Mouse (Mus musculus) cerebellum, adult 2 months (tissue): ENCODE measurements around the gene Camkmt. TPM values are rescaled to one million over a fixed set of nuclear protein-coding genes. Genes with fewer than 3 reads are reported as not detected.

ENCODE experiments used
- DNase-seq, 2 experiments: peaks; one replicate each; pipeline ENCODE4 v3.0.0; 2021
- H3K27ac ChIP-seq: fragments of 200-500 bp; 2 replicates; pipeline ENCODE4 v1.5.1; 2012; ENCODE audit warnings: low read length, control low read depth, inconsistent platforms; ENCODE audit not compliant: insufficient read depth
- H3K27me3 ChIP-seq: fragments of 200-500 bp; 2 replicates; pipeline ENCODE4 v1.6.1; 2012; ENCODE audit warnings: inconsistent platforms, mild to moderate bottlenecking, low read length, moderate library complexity; ENCODE audit not compliant: control insufficient read depth, insufficient read depth
- H3K4me1 ChIP-seq: fragments of 200-500 bp; 2 replicates; pipeline ENCODE4 v1.6.1; 2011; ENCODE audit warnings: low read length; ENCODE audit not compliant: control insufficient read depth, insufficient read depth
- H3K4me3 ChIP-seq: fragments of 200-500 bp; replicated peaks from 2 replicates; pipeline ENCODE3; 2011; ENCODE audit warnings: mild to moderate bottlenecking, low read depth, low read length, control low read depth; ENCODE audit not compliant: insufficient read depth
- CTCF ChIP-seq: fragments of 200-500 bp; IDR thresholded peaks from 2 replicates; pipeline ENCODE4 v1.5.1; 2011; ENCODE audit warnings: low read depth, mild to moderate bottlenecking, control low read depth, low read length, moderate library complexity, borderline replicate concordance; ENCODE audit not compliant: insufficient read depth
- POLR2A ChIP-seq: fragments of 200-500 bp; IDR thresholded peaks from 2 replicates; pipeline ENCODE4 v1.6.1; 2011; ENCODE audit warnings: low read length, control low read depth, borderline replicate concordance; ENCODE audit not compliant: insufficient read depth
- WGBS: fragments of 180-500 bp; shearing (Covaris S2); methylation state at CpG from one replicate; pipeline ENCODE4 v1.1.7; 2018; 5-methylcytosine and 5-hydroxymethylcytosine counted together
- polyA plus RNA-seq: library from polyadenylated mRNA; depleted of rRNA; stranded (reverse); fragments of >200 nt; gene quantifications from 2 replicates; pipeline ENCODE4 v1.2.3, GENCODE M21; 2012

Gene Camkmt
- polyA plus RNA-seq, 1 experiment, result 6.6 TPM

- Histone ChIP-seq H3K27ac (no peak overlapping the region), H3K4me3 (no peak overlapping the region), H3K4me1 (no peaks in the 10 kb centered on the region), H3K27me3 (no peaks in the 10 kb centered on the region)
- TF ChIP-seq CTCF, result no peak
- TF ChIP-seq POLR2A, result no peak
- 61% methylated on average over 8 of the region's 8 CpGs for WGBS
- no peak for DNase-seq
These were observed 229.5 kb downstream of the Camkmt start for GRCm38 (mm10) chr17:85319779-85320300.

- Histone ChIP-seq H3K4me3 (no peak overlapping the region), H3K4me1 (no peaks in the 10 kb centered on the region), H3K27ac (no peak overlapping the region), H3K27me3 (no peaks in the 10 kb centered on the region)
- DNase-seq, result no peak
- 92% methylated on average over 10 of the region's 10 CpGs for whole genome bisulfite sequencing
- TF ChIP-seq CTCF (no peak), POLR2A (no peak)
These were observed 238.5 kb downstream of the Camkmt start for GRCm38 (mm10) chr17:85328901-85329300.

- Histone ChIP-seq H3K4me3 (no peak overlapping the region), H3K27ac (no peak overlapping the region), H3K4me1 (no peaks in the 10 kb centered on the region), H3K27me3 (no peaks in the 10 kb centered on the region)
- TF ChIP-seq POLR2A, result no peak
- TF ChIP-seq CTCF, result no peak
- 93% methylated on average over 10 of the region's 10 CpGs for WGBS
- no peak for DNase-seq
These were observed 245.1 kb downstream of the Camkmt start for GRCm38 (mm10) chr17:85335464-85335863.

GRCm38 (mm10) chr17:85337666-85338065 lies 247.3 kb downstream of the Camkmt start:
- Histone ChIP-seq H3K4me1 (peaks cover 4% of the 10 kb centered on the region), H3K27me3 (no peaks in the 10 kb centered on the region), H3K4me3 (no peak overlapping the region), H3K27ac (no peak overlapping the region)
- peak; percentile 36 to 61 for DNase-seq
- TF ChIP-seq POLR2A (no peak), CTCF (no peak)
- 45% methylated on average over 7 of the region's 7 CpGs for WGBS

- Histone ChIP-seq H3K4me1 (peaks cover 6% of the 10 kb centered on the region), H3K27me3 (no peaks in the 10 kb centered on the region), H3K4me3 (no peak overlapping the region), H3K27ac (no peak overlapping the region)
- 57% methylated on average over 18 of the region's 18 CpGs for WGBS
- TF ChIP-seq CTCF (no peak), POLR2A (no peak)
- no peak for DNase-seq
These were observed 250.9 kb downstream of the Camkmt start for GRCm38 (mm10) chr17:85341134-85341700.

- DNase-seq, result peak in 1 of 2 experiments; percentile 58
- no peak overlapping the region for H3K4me3 ChIP-seq
- peaks cover 14% of the 10 kb centered on the region for H3K4me1 ChIP-seq
- 36% methylated on average over 5 of the region's 5 CpGs for WGBS
- H3K27ac ChIP-seq, result no peak overlapping the region
- H3K27me3 ChIP-seq, result no peaks in the 10 kb centered on the region
- TF ChIP-seq POLR2A, result no peak
- TF ChIP-seq CTCF, result no peak
These were observed 252.1 kb downstream of the Camkmt start for GRCm38 (mm10) chr17:85342471-85342870.

- WGBS, result 90% methylated on average over 13 of the region's 13 CpGs
- no peak overlapping the region for H3K4me3 ChIP-seq
- no peak for DNase-seq
- no peak overlapping the region for H3K27ac ChIP-seq
- H3K4me1 ChIP-seq, result peaks cover 14% of the 10 kb centered on the region
- no peaks in the 10 kb centered on the region for H3K27me3 ChIP-seq
- TF ChIP-seq POLR2A, result no peak
- no peak for TF ChIP-seq CTCF
These were observed 253.1 kb downstream of the Camkmt start for GRCm38 (mm10) chr17:85343435-85343834.

GRCm38 (mm10) chr17:85346701-85347100 lies 256.3 kb downstream of the Camkmt start:
- Histone ChIP-seq H3K4me3 (no peak overlapping the region), H3K4me1 (peaks cover 17% of the 10 kb centered on the region), H3K27me3 (no peaks in the 10 kb centered on the region), H3K27ac (no peak overlapping the region)
- TF ChIP-seq CTCF, result no peak
- TF ChIP-seq POLR2A, result no peak
- 41% methylated on average over 6 of the region's 6 CpGs for WGBS
- peak; percentile 65 to 79 for DNase-seq
